Mouse (Mus musculus): ENCODE results near the gene Slc39a11. TPM values are rescaled to one million over a fixed set of nuclear protein-coding genes. Genes with fewer than 3 reads are reported as not detected.

The Slc39a11 gene
- polyA plus RNA-seq, 1 experiment from 2014 or later: 18.6 TPM

- WGBS: 47% methylated on average over 5 of the region's 5 CpGs
- no peak for ATAC-seq (ENCODE audit: insufficient number of reproducible peaks, insufficient read depth, low FRiP score, low read depth)
Observed at GRCm38 (mm10) chr11:113334444-113334881, 315.4 kb downstream of the Slc39a11 start.

DNA sequence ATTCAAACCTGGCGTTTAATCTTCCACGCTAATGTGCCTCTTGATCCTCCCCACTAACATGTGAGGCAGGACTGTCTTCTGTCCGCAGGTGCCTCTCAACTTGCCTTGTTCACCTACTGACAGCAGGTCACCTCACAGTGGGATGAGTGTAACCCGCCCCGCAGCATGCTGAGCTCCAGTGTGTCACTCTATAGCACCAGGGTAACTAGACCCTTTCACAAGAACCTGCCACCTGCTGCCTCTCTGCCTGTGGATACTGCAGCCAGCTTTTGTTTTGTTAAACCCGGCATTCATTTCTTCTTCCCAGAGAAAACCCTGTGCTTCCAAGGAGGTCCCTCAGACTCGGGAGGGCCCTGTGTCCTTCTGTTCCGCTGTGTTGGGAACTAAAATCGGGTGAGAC lies 316.3 kb downstream of the Slc39a11 start:
- no peaks in the 10 kb centered on the region for H3K27me3 ChIP-seq (ENCODE audit: control insufficient read depth, insufficient read depth, low read length)
- 77% methylated on average over 9 of the region's 9 CpGs for WGBS
- H3K4me1 ChIP-seq (ENCODE audit: control insufficient read depth, insufficient read depth, low read length): no peaks in the 10 kb centered on the region; the same call in 1 of the 2 replicates
- no peak overlapping the region for H3K9ac ChIP-seq (replicated peaks; ENCODE audit: low read depth, low read length)
- H3K36me3 ChIP-seq (ENCODE audit: control insufficient read depth, insufficient read depth, low read length): no peaks in the 10 kb centered on the region
- no peak for ATAC-seq (ENCODE audit: insufficient number of reproducible peaks, insufficient read depth, low FRiP score, low read depth)
- H3K4me3 ChIP-seq (ENCODE audit: low read depth, low read length): no peak overlapping the region
- H3K27ac ChIP-seq (ENCODE audit: low read length): no peak overlapping the region
- no peaks in the 10 kb centered on the region for H3K9me3 ChIP-seq (ENCODE audit: control insufficient read depth, low read depth, low read length)
- H3K4me2 ChIP-seq (replicated peaks; ENCODE audit: low read depth, low read length): no peak overlapping the region

More at GRCm38 (mm10) chr11:113334444-113334881, 315.4 kb downstream of the Slc39a11 start:
- Histone ChIP-seq H3K9me3 (ENCODE audit: control insufficient read depth, low read depth, low read length) (no peaks in the 10 kb centered on the region), H3K4me1 (ENCODE audit: control insufficient read depth, insufficient read depth, low read length) (no peaks in the 10 kb centered on the region; the same call in 1 of the 2 replicates), H3K4me2 (replicated peaks; ENCODE audit: low read depth, low read length) (no peak overlapping the region), H3K27ac (ENCODE audit: low read length) (no peak overlapping the region), H3K36me3 (ENCODE audit: control insufficient read depth, insufficient read depth, low read length) (no peaks in the 10 kb centered on the region), H3K27me3 (ENCODE audit: control insufficient read depth, insufficient read depth, low read length) (no peaks in the 10 kb centered on the region), H3K9ac (replicated peaks; ENCODE audit: low read depth, low read length) (no peak overlapping the region), H3K4me3 (ENCODE audit: low read depth, low read length) (no peak overlapping the region)

DNA sequence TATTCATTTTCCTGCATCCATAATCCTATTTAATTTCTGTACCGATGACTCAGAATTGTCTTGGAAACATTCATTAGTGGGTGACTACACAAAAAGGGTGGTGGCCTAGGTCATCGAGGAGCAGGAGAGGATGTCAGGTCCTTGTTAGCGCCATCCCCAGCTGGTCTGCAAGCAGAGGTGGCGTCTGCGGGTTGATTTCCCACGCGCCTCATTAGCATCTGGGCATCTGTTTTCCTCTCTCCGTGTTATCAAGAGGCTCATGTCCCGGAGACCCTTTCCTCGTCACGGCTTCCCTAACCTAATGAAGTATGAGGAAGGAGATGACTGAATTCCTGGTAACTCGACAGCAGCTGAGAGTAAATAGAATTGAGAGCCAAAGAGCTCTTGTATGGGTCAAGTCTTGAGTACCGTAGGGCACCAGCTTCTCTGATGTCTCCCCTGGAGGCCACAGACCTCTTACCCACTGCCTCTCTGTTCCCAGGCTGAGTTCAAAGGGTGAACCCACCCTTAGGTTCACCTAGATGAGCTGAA lies 319.8 kb downstream of the Slc39a11 start:
- H3K4me1 ChIP-seq (ENCODE audit: control insufficient read depth, insufficient read depth, low read length): peaks cover 4% of the 10 kb centered on the region
- no peak overlapping the region for H3K4me2 ChIP-seq (replicated peaks; ENCODE audit: low read depth, low read length)
- no peak overlapping the region for H3K27ac ChIP-seq (ENCODE audit: low read length)
- H3K9ac ChIP-seq (replicated peaks; ENCODE audit: low read depth, low read length): no peak overlapping the region
- H3K9me3 ChIP-seq (ENCODE audit: control insufficient read depth, low read depth, low read length): no peaks in the 10 kb centered on the region
- H3K4me3 ChIP-seq (ENCODE audit: low read depth, low read length): no peak overlapping the region
- no peaks in the 10 kb centered on the region for H3K36me3 ChIP-seq (ENCODE audit: control insufficient read depth, insufficient read depth, low read length)
- 82% methylated on average over 13 of the region's 13 CpGs for WGBS
- H3K27me3 ChIP-seq (ENCODE audit: control insufficient read depth, insufficient read depth, low read length): no peaks in the 10 kb centered on the region
- no peak for ATAC-seq (ENCODE audit: insufficient number of reproducible peaks, insufficient read depth, low FRiP score, low read depth)

DNA sequence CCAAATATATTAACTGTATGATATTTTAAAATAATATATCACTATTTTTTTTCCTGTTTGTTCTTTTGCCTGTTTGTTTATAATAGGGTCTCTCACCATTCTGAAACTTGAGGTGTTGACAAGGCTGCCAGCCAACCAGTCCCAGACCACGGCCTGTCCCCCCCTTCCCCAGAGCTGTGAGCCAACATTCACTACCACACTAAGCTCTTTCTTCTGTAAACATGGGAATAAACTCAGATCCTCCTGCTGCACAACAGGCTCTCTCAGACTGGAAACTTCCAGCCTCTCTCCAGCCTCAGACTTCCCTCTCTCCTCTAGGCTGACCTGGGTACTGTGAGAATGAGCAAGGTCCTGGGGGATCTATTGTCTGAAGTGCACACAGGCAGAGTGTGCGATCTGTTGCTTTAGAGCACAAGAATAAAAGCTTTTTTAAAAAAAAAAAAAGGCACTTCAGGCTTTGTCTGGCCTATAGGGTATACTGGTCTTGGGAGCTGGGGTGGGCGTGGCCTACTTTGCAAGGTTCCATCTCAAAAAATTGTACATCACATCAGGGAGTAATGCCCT lies 322.3 kb downstream of the Slc39a11 start:
- no peak overlapping the region for H3K9ac ChIP-seq (replicated peaks; ENCODE audit: low read depth, low read length)
- 65% methylated on average over 3 of the region's 3 CpGs for WGBS

GRCm38 (mm10) chr11:113326387-113327011 lies 323.4 kb downstream of the Slc39a11 start:
- Histone ChIP-seq H3K4me2 (replicated peaks; ENCODE audit: low read depth, low read length) (peak overlapping the region; percentile 30), H3K4me3 (ENCODE audit: low read depth, low read length) (no peak overlapping the region), H3K27ac (ENCODE audit: low read length) (no peak overlapping the region), H3K4me1 (ENCODE audit: control insufficient read depth, insufficient read depth, low read length) (peaks cover 4% of the 10 kb centered on the region; the same call in 1 of the 2 replicates), H3K9ac (replicated peaks; ENCODE audit: low read depth, low read length) (no peak overlapping the region), H3K27me3 (ENCODE audit: control insufficient read depth, insufficient read depth, low read length) (no peaks in the 10 kb centered on the region), H3K9me3 (ENCODE audit: control insufficient read depth, low read depth, low read length) (no peaks in the 10 kb centered on the region), H3K36me3 (ENCODE audit: control insufficient read depth, insufficient read depth, low read length) (no peaks in the 10 kb centered on the region)
- 34% methylated on average over 18 of the region's 18 CpGs for WGBS
- ATAC-seq (ENCODE audit: insufficient number of reproducible peaks, insufficient read depth, low FRiP score, low read depth): no peak

More for the DNA sequence above, 322.3 kb downstream of the Slc39a11 start:
- no peak overlapping the region for H3K4me3 ChIP-seq (ENCODE audit: low read depth, low read length)
- no peak for ATAC-seq (ENCODE audit: insufficient number of reproducible peaks, insufficient read depth, low FRiP score, low read depth)
- H3K9me3 ChIP-seq (ENCODE audit: control insufficient read depth, low read depth, low read length): no peaks in the 10 kb centered on the region
- peaks cover 4% of the 10 kb centered on the region; the same call in 1 of the 2 replicates for H3K4me1 ChIP-seq (ENCODE audit: control insufficient read depth, insufficient read depth, low read length)
- H3K36me3 ChIP-seq (ENCODE audit: control insufficient read depth, insufficient read depth, low read length): no peaks in the 10 kb centered on the region
- no peak overlapping the region for H3K4me2 ChIP-seq (replicated peaks; ENCODE audit: low read depth, low read length)
- no peak overlapping the region for H3K27ac ChIP-seq (ENCODE audit: low read length)
- H3K27me3 ChIP-seq (ENCODE audit: control insufficient read depth, insufficient read depth, low read length): no peaks in the 10 kb centered on the region

DNA sequence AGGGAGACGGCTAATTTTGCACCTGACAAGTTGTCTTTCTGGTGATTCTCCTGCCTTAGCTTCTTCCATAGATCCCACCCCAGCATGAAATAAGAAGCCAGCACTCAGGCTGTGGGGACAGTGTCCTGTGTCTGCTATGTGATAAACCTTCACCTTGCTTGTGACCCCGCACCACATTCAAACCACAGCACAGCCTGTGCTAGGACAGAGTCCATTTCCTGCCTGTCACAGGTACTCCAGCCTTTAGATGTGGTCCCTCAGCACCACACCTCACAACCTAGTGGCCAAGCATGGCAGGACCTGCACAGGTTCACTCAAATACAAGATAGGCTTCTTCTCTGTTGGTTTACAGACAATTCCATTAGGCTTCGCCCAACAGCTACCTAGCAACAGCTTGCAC lies 328.3 kb downstream of the Slc39a11 start:
- no peak overlapping the region for H3K4me3 ChIP-seq (ENCODE audit: low read depth, low read length)
- no peak overlapping the region for H3K9ac ChIP-seq (replicated peaks; ENCODE audit: low read depth, low read length)
- H3K27ac ChIP-seq (ENCODE audit: low read length): no peak overlapping the region
- 93% methylated on average over 3 of the region's 3 CpGs for whole genome bisulfite sequencing
- H3K4me1 ChIP-seq (ENCODE audit: control insufficient read depth, insufficient read depth, low read length): peaks cover 2% of the 10 kb centered on the region; the same call in 1 of the 2 replicates
- no peak for ATAC-seq (ENCODE audit: insufficient number of reproducible peaks, insufficient read depth, low FRiP score, low read depth)
- H3K27me3 ChIP-seq (ENCODE audit: control insufficient read depth, insufficient read depth, low read length): no peaks in the 10 kb centered on the region
- H3K4me2 ChIP-seq (replicated peaks; ENCODE audit: low read depth, low read length): no peak overlapping the region
- H3K9me3 ChIP-seq (ENCODE audit: control insufficient read depth, low read depth, low read length): peaks cover 4% of the 10 kb centered on the region; the same call in 1 of the 2 replicates
- H3K36me3 ChIP-seq (ENCODE audit: control insufficient read depth, insufficient read depth, low read length): no peaks in the 10 kb centered on the region

DNA sequence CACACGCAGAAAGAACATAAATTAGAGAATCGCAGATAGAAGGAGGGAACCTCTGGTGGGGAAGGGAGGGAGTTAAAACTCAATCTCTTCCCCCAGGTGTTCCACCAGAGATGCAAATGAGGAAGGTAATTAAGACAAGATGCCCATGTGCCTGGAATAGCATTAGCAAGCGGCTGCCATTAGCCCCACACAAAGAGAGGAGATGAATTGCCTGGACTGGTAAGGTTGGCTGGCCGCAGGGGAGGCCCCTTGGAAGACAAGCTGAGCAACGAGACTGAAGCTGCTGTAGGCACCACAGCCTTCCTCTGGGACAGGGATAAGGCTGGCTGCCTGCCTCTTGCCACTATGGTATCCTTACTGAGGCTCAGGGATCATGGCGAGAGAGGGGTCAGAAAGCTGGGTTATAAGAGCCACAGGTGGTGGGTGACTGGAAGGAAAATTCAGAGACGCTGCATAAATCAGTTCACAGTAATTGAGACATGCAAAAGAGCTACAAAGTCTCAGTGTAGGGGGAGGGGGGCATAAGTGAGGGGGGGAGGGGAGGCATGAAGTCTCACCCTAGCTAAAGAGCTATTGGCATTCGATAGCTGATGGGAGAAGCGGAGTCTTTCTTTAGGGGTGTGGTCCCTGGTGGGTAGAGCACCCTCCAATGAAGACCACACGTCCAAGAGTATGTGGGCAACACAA lies 340.5 kb downstream of the Slc39a11 start:
- H3K27ac ChIP-seq (ENCODE audit: low read length): no peak overlapping the region
- H3K36me3 ChIP-seq (ENCODE audit: control insufficient read depth, insufficient read depth, low read length): no peaks in the 10 kb centered on the region
- no peaks in the 10 kb centered on the region for H3K9me3 ChIP-seq (ENCODE audit: control insufficient read depth, low read depth, low read length)
- no peak overlapping the region for H3K4me3 ChIP-seq (ENCODE audit: low read depth, low read length)
- no peak for ATAC-seq (ENCODE audit: insufficient number of reproducible peaks, insufficient read depth, low FRiP score, low read depth)
- no peak overlapping the region for H3K4me2 ChIP-seq (replicated peaks; ENCODE audit: low read depth, low read length)
- no peak overlapping the region for H3K9ac ChIP-seq (replicated peaks; ENCODE audit: low read depth, low read length)
- H3K4me1 ChIP-seq (ENCODE audit: control insufficient read depth, insufficient read depth, low read length): no peaks in the 10 kb centered on the region
- 75% methylated on average over 10 of the region's 10 CpGs for WGBS
- H3K27me3 ChIP-seq (ENCODE audit: control insufficient read depth, insufficient read depth, low read length): no peaks in the 10 kb centered on the region

GRCm38 (mm10) chr11:113308256-113308941 lies 341.5 kb downstream of the Slc39a11 start:
- no peak for ATAC-seq (ENCODE audit: insufficient number of reproducible peaks, insufficient read depth, low FRiP score, low read depth)
- H3K9me3 ChIP-seq (ENCODE audit: control insufficient read depth, low read depth, low read length): no peaks in the 10 kb centered on the region
- H3K36me3 ChIP-seq (ENCODE audit: control insufficient read depth, insufficient read depth, low read length): no peaks in the 10 kb centered on the region
- H3K4me3 ChIP-seq (ENCODE audit: low read depth, low read length): no peak overlapping the region
- no peaks in the 10 kb centered on the region for H3K4me1 ChIP-seq (ENCODE audit: control insufficient read depth, insufficient read depth, low read length)
- no peaks in the 10 kb centered on the region for H3K27me3 ChIP-seq (ENCODE audit: control insufficient read depth, insufficient read depth, low read length)
- H3K4me2 ChIP-seq (replicated peaks; ENCODE audit: low read depth, low read length): no peak overlapping the region
- no peak overlapping the region for H3K9ac ChIP-seq (replicated peaks; ENCODE audit: low read depth, low read length)
- H3K27ac ChIP-seq (ENCODE audit: low read length): no peak overlapping the region
- WGBS: 69% methylated on average over 4 of the region's 4 CpGs
